Mouse (Mus musculus): ENCODE measurements at regions not wholly inside any gene's neighbourhood (a gene's known extent, or its start where the extent isn't known, plus 50 kb on each side); places are given as distances from the start of the nearest gene placed in this dataset.

GRCm38 (mm10) chr3:134033862-134034261, 202.4 kb upstream of the Cxxc4 start:
- TF ChIP-seq CTCF (conservative IDR thresholded peaks at IDR 0.05; ENCODE audit: low read length) (no peak), NANOG (IDR thresholded peaks at IDR 0.05; ENCODE audit: borderline replicate concordance, low read length) (no peak)

Measured in E14TG2a.4 (cell line).